Mouse (Mus musculus) adrenal gland, adult 8-10 months (tissue): ENCODE measurements around the gene Usf3. TPM values are rescaled to one million over a fixed set of nuclear protein-coding genes. Genes with fewer than 3 reads are reported as not detected.

Experiments
- DNase-seq: peaks from one replicate; pipeline ENCODE4 v3.0.0; 2022
- total RNA-seq, 4 experiments: library from RNA; stranded (reverse); gene quantifications; 2 replicates each; pipeline ENCODE4 v1.2.4; 2022

Gene Usf3
- 10 to 100 TPM; 24.1 to 24.9 (median 24.6) TPM for total RNA-seq

DNA sequence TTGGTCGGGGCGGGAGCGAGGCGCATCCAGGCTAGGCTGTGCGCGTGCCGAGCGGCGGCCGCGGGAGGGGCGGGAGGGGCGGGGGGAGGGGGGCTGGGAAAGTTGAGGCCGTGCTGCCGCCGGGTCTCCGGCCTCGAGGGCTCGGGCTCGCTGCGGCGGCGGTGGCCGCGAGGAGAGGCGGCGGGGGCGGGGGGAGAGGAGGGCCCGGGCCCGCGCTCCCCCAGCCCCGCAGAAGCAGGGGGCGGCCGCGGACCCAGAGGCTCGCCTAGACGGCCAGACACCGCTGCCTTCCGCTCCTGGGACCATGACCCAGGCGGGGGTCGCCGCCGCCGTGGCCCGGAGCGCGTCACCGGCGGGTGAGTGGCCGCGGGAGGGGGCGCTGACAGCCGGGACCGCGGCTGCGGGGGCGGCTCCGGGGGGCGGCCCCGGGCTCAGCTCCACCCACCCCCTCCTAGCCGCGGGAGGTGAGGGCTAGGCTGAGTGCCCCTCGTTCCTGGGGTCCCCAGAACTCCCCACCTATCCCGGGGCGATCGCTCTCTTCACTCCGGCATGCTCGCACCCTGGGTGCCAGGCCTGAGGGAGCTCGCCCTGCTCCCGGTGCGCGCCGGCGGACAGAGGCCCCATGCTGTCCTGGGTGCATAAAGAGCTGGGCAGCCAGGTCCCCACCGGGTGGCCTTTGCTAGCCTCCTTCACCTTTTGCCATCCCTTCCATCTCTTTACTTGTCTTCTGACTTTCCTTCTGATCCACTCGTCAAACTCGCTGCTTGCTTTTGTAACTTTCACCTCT lies at the start of gene Usf3:
Usf3 (plus strand) TSS at position 92 of the 787 bp plus-strand sequence.
- peak; percentile 41 for DNase-seq

- no peak for DNase-seq
These were observed 49.3 kb upstream of the Usf3 start for GRCm38 (mm10) chr16:44123786-44124185.

- DNase-seq, result no peak
These were observed 48.3 kb upstream of the Usf3 start for GRCm38 (mm10) chr16:44124713-44125112.

DNA sequence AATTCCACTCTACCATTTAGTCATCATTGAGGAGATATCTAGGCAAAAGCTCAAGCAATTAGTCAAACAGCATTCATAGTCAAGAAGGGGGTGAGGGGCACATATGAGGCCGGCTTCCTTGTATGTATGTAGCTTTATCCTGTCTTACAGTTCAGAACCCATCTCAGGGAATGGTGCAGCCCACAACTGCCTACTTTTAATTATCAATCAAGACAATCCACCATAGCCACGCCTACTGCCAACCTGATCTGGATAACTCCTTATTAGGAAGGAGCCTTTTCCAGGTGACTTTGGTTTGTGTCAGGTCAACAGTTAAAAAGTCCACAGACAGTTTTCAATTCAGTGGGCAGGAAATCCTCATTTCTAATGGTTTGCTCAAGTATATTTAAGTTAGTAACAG lies 47.6 kb upstream of the Usf3 start:
- no peak for DNase-seq

GRCm38 (mm10) chr16:44126437-44126836 lies 46.6 kb upstream of the Usf3 start:
- no peak for DNase-seq

DNA sequence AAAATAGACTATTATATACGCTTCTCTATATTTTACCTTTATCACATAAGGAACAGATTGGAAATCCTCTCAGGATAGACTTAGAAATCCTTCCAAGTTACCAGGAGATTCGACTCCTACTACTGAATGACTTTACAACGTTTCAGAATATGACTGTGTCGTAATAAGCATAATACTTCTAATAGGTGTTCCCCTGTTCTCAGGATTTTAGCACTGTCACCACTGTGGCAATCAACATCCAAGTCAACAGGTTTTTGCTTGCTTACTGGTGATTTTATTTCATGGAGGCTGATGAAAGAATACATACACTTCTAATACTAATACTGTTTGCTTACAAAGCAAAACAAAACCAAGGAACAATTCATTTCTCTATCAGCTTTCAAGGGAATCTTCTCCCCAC lies 40.7 kb upstream of the Usf3 start:
- DNase-seq, result no peak

GRCm38 (mm10) chr16:44133187-44133586 lies 39.9 kb upstream of the Usf3 start:
- DNase-seq, result no peak

DNA sequence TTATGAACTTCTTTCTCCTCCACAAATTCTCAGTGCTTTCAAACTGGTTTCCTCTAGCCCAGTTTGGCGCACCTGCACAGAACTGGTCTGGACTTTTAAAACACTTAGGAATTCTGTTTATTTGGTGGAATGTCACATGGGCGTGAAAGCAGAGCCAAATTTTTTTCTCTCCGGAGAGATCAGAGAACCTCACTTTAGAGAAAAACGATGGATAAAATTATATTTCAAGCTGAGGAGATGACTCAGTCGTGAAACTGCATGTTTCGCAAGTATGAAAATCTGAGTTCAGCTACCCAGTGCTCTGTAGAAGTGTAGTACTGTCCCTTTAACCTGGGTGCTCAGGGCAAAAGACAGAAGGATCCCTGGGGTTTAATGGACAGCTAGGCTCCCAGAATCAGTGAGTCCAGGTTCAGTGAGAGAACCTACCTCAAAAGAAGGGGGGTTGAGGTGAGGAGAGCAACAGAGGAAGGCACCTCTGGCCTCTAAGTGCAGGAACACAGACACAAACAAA lies 36.5 kb upstream of the Usf3 start:
- DNase-seq, result no peak

DNA sequence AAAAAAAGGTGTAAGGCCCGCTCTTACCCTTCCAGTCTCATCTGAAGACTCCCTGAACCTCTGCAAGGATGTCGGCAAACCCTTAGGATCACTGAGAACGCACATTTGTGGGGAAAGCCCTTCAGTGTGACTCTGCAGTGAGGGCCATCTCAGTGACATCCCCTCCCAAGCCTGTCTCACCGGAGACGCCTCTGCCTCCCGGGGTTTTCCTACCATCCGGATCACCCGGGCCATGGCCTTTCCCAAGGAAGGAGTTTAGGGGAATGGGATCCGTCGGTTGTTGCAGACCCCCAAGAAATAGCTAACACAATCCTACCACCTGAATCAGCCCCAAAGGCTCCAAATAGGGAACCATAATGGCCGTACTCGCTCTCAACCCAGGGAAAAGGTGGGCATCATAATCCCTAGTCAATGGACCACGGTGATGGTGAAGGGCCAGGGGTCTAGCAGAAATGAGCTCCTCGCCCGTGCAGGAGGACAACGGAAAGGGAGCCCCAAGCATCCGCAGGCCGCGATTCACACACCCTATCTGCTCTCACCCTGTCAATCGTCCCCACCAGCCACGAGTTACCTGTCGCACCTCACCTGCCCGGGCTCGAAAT lies 34.6 kb upstream of the Usf3 start:
- DNase-seq, result no peak

GRCm38 (mm10) chr16:44138979-44139535 lies 34.0 kb upstream of the Usf3 start:
- DNase-seq, result peak; percentile 87

DNA sequence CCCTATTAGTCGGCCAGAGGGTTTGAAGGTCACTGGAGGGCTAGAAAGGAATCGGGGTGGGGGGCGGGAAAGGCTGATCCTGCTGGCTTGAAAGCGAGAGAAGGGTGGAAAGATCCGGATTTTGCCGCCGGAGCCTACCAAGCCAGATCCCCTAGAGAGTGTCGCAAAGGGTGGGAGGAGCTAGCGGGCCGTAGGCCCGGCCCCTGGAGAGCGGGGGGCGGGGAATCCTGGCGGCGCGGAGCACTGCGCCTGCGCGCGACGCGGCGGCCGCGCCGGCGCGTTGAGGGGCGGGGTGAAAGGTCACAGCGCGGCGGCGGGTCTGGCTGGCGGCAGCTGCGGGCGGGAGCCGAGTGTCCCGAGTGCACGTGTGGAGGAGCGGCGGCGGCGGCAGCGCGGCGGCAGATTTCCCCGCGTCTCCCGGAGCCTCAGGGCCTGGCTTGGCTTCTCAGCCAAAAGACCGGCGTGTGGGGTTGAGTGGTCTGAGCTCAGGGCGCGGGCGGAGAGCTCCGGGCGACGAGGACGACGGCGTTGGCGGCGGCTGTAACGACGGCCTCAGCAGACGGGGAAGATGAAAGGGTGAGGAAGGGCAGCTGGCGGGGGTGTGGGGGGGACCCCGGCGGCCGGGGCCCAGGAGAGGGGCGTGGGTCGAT lies 33.4 kb upstream of the Usf3 start, which contains the start of the genes Atp6v1a and Naa50:
Atp6v1a (minus strand) TSS at position 170 of the 650 bp plus-strand sequence.
Naa50 (plus strand) TSS at position 295 of the 650 bp plus-strand sequence.
- peak; percentile 79 for DNase-seq

GRCm38 (mm10) chr16:44140186-44140787 lies 32.8 kb upstream of the Usf3 start:
- peak; percentile 84 for DNase-seq

GRCm38 (mm10) chr16:44141483-44141882 lies 31.6 kb upstream of the Usf3 start:
- DNase-seq, result no peak

- DNase-seq, result no peak
These were observed 23.9 kb upstream of the Usf3 start for GRCm38 (mm10) chr16:44149002-44149767.

GRCm38 (mm10) chr16:44154497-44155057 lies 18.5 kb upstream of the Usf3 start:
- DNase-seq, result no peak

DNA sequence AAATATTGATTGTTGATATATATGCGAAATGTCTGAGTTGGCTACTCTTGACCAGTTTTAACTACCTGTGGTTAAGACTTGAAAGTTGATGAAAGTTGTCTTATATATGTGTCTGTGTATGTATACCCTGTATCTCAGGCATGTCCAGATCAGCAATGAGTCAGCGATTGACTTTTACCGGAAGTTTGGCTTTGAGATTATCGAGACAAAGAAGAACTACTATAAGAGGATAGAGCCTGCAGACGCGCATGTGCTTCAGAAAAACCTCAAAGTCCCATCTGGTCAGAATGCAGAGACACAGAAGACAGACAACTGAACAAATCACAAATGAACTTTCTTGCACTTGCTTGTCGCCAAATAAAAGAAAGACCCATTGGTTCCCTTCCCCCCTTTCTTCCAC lies 13.7 kb upstream of the Usf3 start:
- DNase-seq, result no peak

- DNase-seq, result no peak
These were observed 9.2 kb upstream of the Usf3 start for GRCm38 (mm10) chr16:44163831-44164230.

DNA sequence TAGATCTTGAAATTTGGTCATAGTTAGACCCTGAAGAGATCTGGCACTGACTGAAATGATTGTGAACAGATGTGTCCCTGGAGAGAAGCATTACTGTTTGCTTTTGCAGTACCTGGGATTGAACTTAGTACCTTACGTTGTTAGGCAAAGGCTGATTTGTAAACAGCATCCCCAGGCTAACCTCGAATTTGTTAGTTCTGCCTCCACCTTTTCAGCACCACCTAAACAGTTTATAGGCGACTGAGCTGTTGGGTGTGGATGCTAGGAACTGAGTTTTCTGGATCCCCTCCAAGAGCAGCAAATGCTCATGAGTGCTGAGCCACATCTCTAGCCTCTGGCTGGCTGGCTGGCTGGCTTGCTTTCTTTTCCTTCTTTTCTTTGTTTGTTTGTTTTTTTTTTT lies 7.9 kb upstream of the Usf3 start:
- DNase-seq, result no peak

DNA sequence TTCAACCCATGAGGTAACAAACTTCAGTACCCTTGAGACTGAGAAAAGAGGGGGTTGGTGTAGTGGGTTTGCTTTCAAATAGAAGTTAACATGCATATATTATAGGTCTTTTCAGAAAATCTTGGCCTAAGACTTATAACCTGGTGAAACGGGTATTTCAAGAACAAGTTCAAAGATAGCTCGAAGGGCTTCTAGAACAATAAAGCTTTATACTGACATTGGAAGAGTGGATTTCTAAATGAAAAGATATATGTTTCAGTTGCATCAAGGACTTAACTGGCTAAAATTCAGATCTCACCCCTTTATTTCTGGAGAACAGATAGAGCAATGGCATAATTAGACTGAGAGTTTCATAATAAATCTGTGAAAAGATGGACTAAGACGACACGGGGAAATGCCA lies 4.1 kb upstream of the Usf3 start:
- no peak for DNase-seq

GRCm38 (mm10) chr16:44172297-44173154 lies 520 bp upstream of the Usf3 start:
- DNase-seq, result peak; percentile 99
